Mouse (Mus musculus): ENCODE results near the gene Vps50. TPM values are rescaled to one million over a fixed set of nuclear protein-coding genes. Genes with fewer than 3 reads are reported as not detected.
"Not testable (repeated sequence)": the region's sequence is repeated elsewhere in the genome, so short reads cannot be mapped to it uniquely, and the experiment has no call there.

Gene Vps50
- polyA plus RNA-seq, 1 experiment: 1.6 TPM

DNA sequence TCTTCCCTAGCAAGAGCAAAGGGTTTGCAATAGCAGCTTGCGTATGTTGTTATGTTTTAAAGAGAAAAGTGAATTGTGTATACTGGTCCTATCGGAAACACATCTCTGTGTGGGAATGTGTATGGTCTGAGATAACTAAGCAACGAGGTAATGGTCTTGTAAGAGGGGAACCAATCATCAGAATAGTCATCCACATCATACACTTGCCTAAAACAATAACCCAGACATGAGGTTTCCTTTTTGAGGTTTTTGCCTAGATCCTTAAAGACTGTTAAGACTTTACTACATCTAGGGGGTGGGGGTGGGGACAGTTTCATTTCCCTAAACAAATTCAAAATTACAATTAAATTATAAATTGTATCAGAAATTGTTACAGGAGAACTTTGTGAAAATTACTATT is 13.0 kb upstream of the Vps50 start:
- Histone ChIP-seq H3K4me1 (no peaks in the 10 kb centered on the region), H3K9me3 (no peaks in the 10 kb centered on the region), H3K36me3 (replicated peaks; ENCODE audit: low read length) (no peaks in the 10 kb centered on the region), H3K27me3 (replicated peaks) (no peaks in the 10 kb centered on the region), H3K4me3 (replicated peaks) (no peak overlapping the region)
- TF ChIP-seq FLI1 (IDR thresholded peaks at IDR 0.05; ENCODE audit: low read length) (no peak), GATA1 (IDR thresholded peaks at IDR 0.05; ENCODE audit: borderline replicate concordance, low read length) (no peak)

DNA sequence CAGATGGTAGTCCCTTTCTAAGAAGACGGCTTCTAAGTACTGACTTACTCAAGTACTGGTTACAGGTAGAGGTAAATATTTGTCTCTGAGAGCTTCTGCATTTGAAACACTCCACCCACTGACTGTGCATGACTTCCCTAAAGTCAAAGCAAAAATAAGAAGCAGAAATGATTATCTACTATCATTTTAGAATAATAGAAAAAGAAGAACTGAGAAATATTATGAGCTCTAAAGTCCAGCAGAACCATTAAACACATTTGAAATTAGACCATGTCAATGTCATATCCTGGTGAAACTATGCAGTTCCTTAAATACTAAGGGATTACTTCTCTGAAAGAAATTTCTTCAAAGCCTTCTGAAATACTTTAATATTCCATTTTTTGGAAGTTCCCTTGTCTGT is 10.8 kb upstream of the Vps50 start:
- H3K4me1 ChIP-seq: no peaks in the 10 kb centered on the region
- no peaks in the 10 kb centered on the region for H3K36me3 ChIP-seq (replicated peaks; ENCODE audit: low read length)
- no peaks in the 10 kb centered on the region for H3K9me3 ChIP-seq
- TF ChIP-seq GATA1 (IDR thresholded peaks at IDR 0.05; ENCODE audit: borderline replicate concordance, low read length): no peak
- no peak for TF ChIP-seq FLI1 (IDR thresholded peaks at IDR 0.05; ENCODE audit: low read length)
- no peaks in the 10 kb centered on the region for H3K27me3 ChIP-seq (replicated peaks)
- H3K4me3 ChIP-seq (replicated peaks): no peak overlapping the region

DNA sequence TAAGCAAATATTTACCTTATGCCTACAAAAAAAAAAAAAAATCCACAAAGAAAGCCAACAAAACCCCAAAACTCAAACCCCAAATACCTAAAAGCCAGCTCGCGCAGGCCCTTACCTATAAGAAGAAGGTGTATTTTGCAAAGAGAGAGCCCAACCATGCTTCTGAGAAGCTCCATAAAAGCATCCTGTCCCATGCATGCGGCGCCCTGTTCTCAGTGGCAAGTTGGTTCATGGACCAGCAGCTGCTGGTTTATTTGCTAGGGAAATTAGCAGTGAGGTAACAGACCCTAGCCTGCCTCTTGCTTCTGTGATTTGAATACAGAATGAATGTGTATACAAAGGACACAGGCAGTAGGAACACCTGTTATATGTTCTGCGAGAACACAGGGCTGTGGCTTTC is 3.9 kb upstream of the Vps50 start:
- Histone ChIP-seq H3K27me3 (replicated peaks) (no peaks in the 10 kb centered on the region), H3K36me3 (replicated peaks; ENCODE audit: low read length) (no peaks in the 10 kb centered on the region), H3K4me1 (peaks cover 10% of the 10 kb centered on the region), H3K9me3 (no peaks in the 10 kb centered on the region), H3K4me3 (replicated peaks) (no peak overlapping the region)
- TF ChIP-seq GATA1 (IDR thresholded peaks at IDR 0.05; ENCODE audit: borderline replicate concordance, low read length) (no peak), FLI1 (IDR thresholded peaks at IDR 0.05; ENCODE audit: low read length) (no peak)

DNA sequence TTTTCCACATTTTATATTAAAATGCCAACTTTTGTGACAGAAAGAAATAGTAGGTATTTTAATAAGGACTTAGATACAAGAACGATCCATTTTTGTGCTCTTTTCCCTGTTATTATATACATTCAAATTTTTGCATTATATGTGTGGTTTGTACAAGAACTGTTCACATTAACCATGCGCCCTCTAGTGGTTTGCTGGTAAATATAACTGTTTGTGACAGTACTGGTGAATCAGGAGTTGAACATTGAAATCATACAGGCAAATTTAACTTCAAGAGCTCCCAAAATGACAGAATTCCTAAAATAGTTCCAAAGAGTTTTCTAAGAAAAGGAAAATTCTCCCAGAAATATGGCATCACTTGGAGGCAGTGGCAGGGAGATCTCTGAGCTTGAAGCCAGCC is 2.0 kb upstream of the Vps50 start:
- no peak overlapping the region for H3K4me3 ChIP-seq (replicated peaks)
- no peaks in the 10 kb centered on the region for H3K9me3 ChIP-seq
- no peaks in the 10 kb centered on the region for H3K27me3 ChIP-seq (replicated peaks)
- TF ChIP-seq GATA1 (IDR thresholded peaks at IDR 0.05; ENCODE audit: borderline replicate concordance, low read length) (no peak), FLI1 (IDR thresholded peaks at IDR 0.05; ENCODE audit: low read length) (no peak)
- H3K4me1 ChIP-seq: peaks cover 23% of the 10 kb centered on the region
- H3K36me3 ChIP-seq (replicated peaks; ENCODE audit: low read length): no peaks in the 10 kb centered on the region

- Histone ChIP-seq H3K4me1 (peaks cover 26% of the 10 kb centered on the region), H3K36me3 (replicated peaks; ENCODE audit: low read length) (peaks cover under 1% of the 10 kb centered on the region), H3K4me3 (replicated peaks) (no peak overlapping the region), H3K9me3 (no peaks in the 10 kb centered on the region), H3K27me3 (replicated peaks) (no peaks in the 10 kb centered on the region)
- TF ChIP-seq GATA1 (IDR thresholded peaks at IDR 0.05; ENCODE audit: borderline replicate concordance, low read length) (no peak), FLI1 (IDR thresholded peaks at IDR 0.05; ENCODE audit: low read length) (no peak)
These were observed 2.1 kb downstream of the Vps50 start for GRCm38 (mm10) chr6:3500286-3500685.

GRCm38 (mm10) chr6:3505289-3505688 is 7.1 kb downstream of the Vps50 start:
- no peaks in the 10 kb centered on the region for H3K9me3 ChIP-seq
- H3K4me1 ChIP-seq: peaks cover 14% of the 10 kb centered on the region
- TF ChIP-seq GATA1 (IDR thresholded peaks at IDR 0.05; ENCODE audit: borderline replicate concordance, low read length): no peak
- no peak for TF ChIP-seq FLI1 (IDR thresholded peaks at IDR 0.05; ENCODE audit: low read length)
- peaks cover 5% of the 10 kb centered on the region for H3K36me3 ChIP-seq (replicated peaks; ENCODE audit: low read length)
- H3K4me3 ChIP-seq (replicated peaks): no peak overlapping the region
- no peaks in the 10 kb centered on the region for H3K27me3 ChIP-seq (replicated peaks)

DNA sequence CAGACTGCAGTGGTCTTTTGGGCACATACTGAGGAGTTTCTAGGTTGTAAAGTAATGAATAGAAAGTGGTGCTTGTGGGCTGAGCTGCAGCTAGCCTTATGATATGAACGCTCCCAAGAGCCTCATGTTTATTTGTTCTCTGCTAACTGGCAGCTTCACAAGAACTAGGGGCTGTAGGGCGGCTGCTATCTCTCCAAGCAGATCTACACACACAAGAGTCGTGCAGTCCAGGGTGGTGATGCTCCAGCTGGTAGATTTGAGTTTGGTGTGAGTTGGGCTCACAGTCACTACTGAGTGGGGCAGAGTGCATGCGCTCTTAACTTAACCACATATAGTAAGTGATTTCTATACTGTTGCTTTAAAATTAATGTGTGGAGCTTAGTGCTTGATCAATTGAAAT is 8.9 kb downstream of the Vps50 start:
- H3K9me3 ChIP-seq: no peaks in the 10 kb centered on the region
- H3K4me3 ChIP-seq (replicated peaks): no peak overlapping the region
- H3K27me3 ChIP-seq (replicated peaks): no peaks in the 10 kb centered on the region
- peaks cover 8% of the 10 kb centered on the region for H3K4me1 ChIP-seq
- TF ChIP-seq GATA1 (IDR thresholded peaks at IDR 0.05; ENCODE audit: borderline replicate concordance, low read length) (no peak), FLI1 (IDR thresholded peaks at IDR 0.05; ENCODE audit: low read length) (no peak)
- H3K36me3 ChIP-seq (replicated peaks; ENCODE audit: low read length): peaks cover 5% of the 10 kb centered on the region

DNA sequence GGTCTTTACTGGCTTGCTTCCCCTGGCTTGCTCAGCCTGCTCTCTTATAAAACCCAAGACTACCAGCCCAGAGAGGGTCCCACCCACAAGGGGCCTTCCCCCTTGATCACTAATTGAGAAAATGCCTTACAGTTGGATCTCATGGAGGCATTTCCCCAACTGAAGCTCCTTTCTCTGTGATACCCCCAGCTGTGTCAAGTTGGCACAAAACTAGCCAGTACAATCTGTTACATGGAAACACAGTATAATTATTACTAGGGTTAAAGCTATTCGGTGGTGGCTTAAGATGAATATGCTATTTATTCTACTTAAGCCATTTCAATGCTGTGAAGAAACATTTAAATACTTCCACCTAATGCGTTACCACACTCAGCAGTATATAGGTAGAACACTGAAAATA is 10.0 kb downstream of the Vps50 start:
- H3K4me1 ChIP-seq: peaks cover 16% of the 10 kb centered on the region
- not testable (repeated sequence) for H3K4me3 ChIP-seq (replicated peaks); H3K27me3 ChIP-seq (replicated peaks); H3K36me3 ChIP-seq (replicated peaks; ENCODE audit: low read length); H3K9me3 ChIP-seq

GRCm38 (mm10) chr6:3509782-3510181 is 11.6 kb downstream of the Vps50 start:
- Histone ChIP-seq H3K4me3 (replicated peaks) (no peak overlapping the region), H3K9me3 (no peaks in the 10 kb centered on the region), H3K36me3 (replicated peaks; ENCODE audit: low read length) (peaks cover 5% of the 10 kb centered on the region), H3K27me3 (replicated peaks) (no peaks in the 10 kb centered on the region), H3K4me1 (peaks cover 17% of the 10 kb centered on the region)
- TF ChIP-seq GATA1 (IDR thresholded peaks at IDR 0.05; ENCODE audit: borderline replicate concordance, low read length) (no peak), FLI1 (IDR thresholded peaks at IDR 0.05; ENCODE audit: low read length) (no peak)

- no peaks in the 10 kb centered on the region for H3K27me3 ChIP-seq (replicated peaks)
- peaks cover 19% of the 10 kb centered on the region for H3K4me1 ChIP-seq
- peaks cover 2% of the 10 kb centered on the region for H3K36me3 ChIP-seq (replicated peaks; ENCODE audit: low read length)
- TF ChIP-seq FLI1 (IDR thresholded peaks at IDR 0.05; ENCODE audit: low read length) (no peak), GATA1 (IDR thresholded peaks at IDR 0.05; ENCODE audit: borderline replicate concordance, low read length) (no peak)
- no peak overlapping the region for H3K4me3 ChIP-seq (replicated peaks)
- no peaks in the 10 kb centered on the region for H3K9me3 ChIP-seq
These were observed 12.9 kb downstream of the Vps50 start for GRCm38 (mm10) chr6:3511116-3511515.

DNA sequence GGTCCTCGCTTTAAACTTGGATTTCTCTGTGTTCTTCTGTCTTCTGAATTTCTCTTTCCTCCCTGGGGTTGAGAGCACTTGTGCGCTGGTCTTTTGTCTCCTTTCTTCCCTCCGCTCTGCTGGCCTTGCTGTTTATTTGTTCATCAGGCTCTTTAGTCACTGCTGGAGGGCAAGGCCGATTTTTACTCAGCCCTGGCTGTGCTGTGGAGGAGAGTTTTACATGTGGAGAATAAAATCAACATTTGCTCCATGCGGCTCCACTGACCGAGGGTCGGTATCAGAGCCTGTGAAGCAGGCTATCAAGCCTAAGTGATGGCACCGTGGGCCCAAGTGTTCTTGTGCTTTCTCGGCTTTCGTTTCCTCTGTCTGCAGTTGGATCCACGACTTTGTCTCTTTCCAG is 13.4 kb downstream of the Vps50 start:
- no peak overlapping the region for H3K4me3 ChIP-seq (replicated peaks)
- TF ChIP-seq FLI1 (IDR thresholded peaks at IDR 0.05; ENCODE audit: low read length) (no peak), GATA1 (IDR thresholded peaks at IDR 0.05; ENCODE audit: borderline replicate concordance, low read length) (no peak)
- H3K4me1 ChIP-seq: peaks cover 16% of the 10 kb centered on the region
- no peaks in the 10 kb centered on the region for H3K9me3 ChIP-seq
- H3K36me3 ChIP-seq (replicated peaks; ENCODE audit: low read length): no peaks in the 10 kb centered on the region
- H3K27me3 ChIP-seq (replicated peaks): no peaks in the 10 kb centered on the region

Data from megakaryocyte, embryonic 14.5 days (primary cell).